Mouse (Mus musculus) bone marrow macrophage, adult 2 months (primary cell): Measurements from ENCODE around the gene Clba1.

Experiments
- CTCF ChIP-seq: IDR thresholded peaks from 2 replicates; pipeline ENCODE4 v1.5.1; 2012; ENCODE audit warnings: low read depth, mild to moderate bottlenecking, low read length, moderate library complexity
- POLR2A ChIP-seq: IDR thresholded peaks from 2 replicates; pipeline ENCODE4 v1.6.1; 2012; ENCODE audit warnings: mild to moderate bottlenecking, low read depth, low read length, borderline replicate concordance

DNA sequence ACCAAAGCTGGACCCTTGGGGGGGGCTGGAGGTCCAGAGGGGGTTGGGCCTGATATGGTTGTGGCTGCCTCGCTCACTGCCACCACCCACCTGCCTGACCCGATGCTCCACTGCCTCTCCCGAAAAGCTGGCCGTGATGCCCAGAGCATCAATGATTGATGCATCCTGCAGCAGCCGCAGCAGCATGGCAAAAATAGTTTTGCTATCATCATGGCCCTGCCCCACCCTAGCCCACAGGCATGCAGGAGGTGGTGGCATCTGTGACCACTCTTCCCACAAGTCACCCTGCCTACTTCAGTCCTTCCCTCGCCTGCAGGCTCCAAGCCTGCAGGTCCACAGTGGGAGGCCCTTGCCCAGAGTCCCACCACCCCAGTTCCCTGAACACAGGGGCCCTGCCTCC lies 2.7 kb upstream of the Clba1 start:
- TF ChIP-seq CTCF (no peak), POLR2A (no peak)
